Mouse (Mus musculus) heart, adult 2 months (tissue): ENCODE data around the gene Ndufs6. TPM values are rescaled to one million over a fixed set of nuclear protein-coding genes. Genes with fewer than 3 reads are reported as not detected.

ENCODE experiments used
- DNase-seq, 2 experiments: peaks; one replicate each; pipeline ENCODE4 v3.0.0; 2021
- H3K27ac ChIP-seq: fragments of 200-600 bp; 2 replicates; pipeline ENCODE4 v1.8.1; 2022
- H3K27me3 ChIP-seq: fragments of 200-500 bp; 2 replicates; pipeline ENCODE4 v1.6.1; 2012; ENCODE audit warnings: mild to moderate bottlenecking, low read length, inconsistent platforms, mixed read lengths; ENCODE audit not compliant: control insufficient read depth, insufficient read depth
- H3K36me3 ChIP-seq: fragments of 200-500 bp; 2 replicates; pipeline ENCODE4 v1.6.1; 2012; ENCODE audit warnings: low read length, inconsistent platforms; ENCODE audit not compliant: control insufficient read depth, insufficient read depth
- H3K4me1 ChIP-seq: fragments of 200-500 bp; 2 replicates; pipeline ENCODE4 v1.6.1; 2011; ENCODE audit warnings: low read length; ENCODE audit not compliant: control insufficient read depth, insufficient read depth
- H3K4me3 ChIP-seq: fragments of 200-600 bp; 2 replicates; pipeline ENCODE4 v1.8.1; 2022
- H3K79me2 ChIP-seq: fragments of 200-500 bp; replicated peaks from 2 replicates; pipeline ENCODE4 v1.6.1; 2012; ENCODE audit warnings: mild to moderate bottlenecking, inconsistent platforms, low read length, moderate library complexity, mixed read lengths; ENCODE audit not compliant: control insufficient read depth, insufficient read depth
- H3K9ac ChIP-seq: fragments of 200-500 bp; 2 replicates; pipeline ENCODE4 v1.6.1; 2012; ENCODE audit warnings: low read depth, mild to moderate bottlenecking, control low read depth, inconsistent platforms, low read length, mixed read lengths
- CTCF ChIP-seq: fragments of 200-600 bp; IDR thresholded peaks from 2 replicates; pipeline ENCODE4 v1.8.1; 2022; ENCODE audit warnings: antibody characterized with exemption, mild to moderate bottlenecking, moderate library complexity
- EP300 ChIP-seq: fragments of 200-500 bp; IDR thresholded peaks from 2 replicates; pipeline ENCODE4 v1.6.1; 2011; ENCODE audit warnings: low read depth, low read length, control low read depth; ENCODE audit not compliant: insufficient read depth
- POLR2A ChIP-seq: fragments of 200-500 bp; IDR thresholded peaks from 2 replicates; pipeline ENCODE4 v1.6.1; 2011; ENCODE audit warnings: mild to moderate bottlenecking, low read depth, low read length, control low read depth; ENCODE audit not compliant: insufficient read depth
- WGBS: fragments of 180-500 bp; shearing (Covaris S2); methylation state at CpG from one replicate; pipeline ENCODE4 v1.1.7; 2018; 5-methylcytosine and 5-hydroxymethylcytosine counted together
- intact Hi-C: fragments of 180-260 bp; cut with DNase I; formaldehyde crosslinking; loops from one replicate; pipeline ENCODE4 v1.15.1; 2025
- polyA plus RNA-seq: library from polyadenylated mRNA; depleted of rRNA; stranded (reverse); fragments of >200 nt; gene quantifications from 2 replicates; pipeline ENCODE4 v1.2.3, GENCODE M21; 2012; rRNA removed
- total RNA-seq, 2 experiments: library from RNA; stranded (reverse); gene quantifications; 2 replicates each; pipeline ENCODE4 v1.2.3; 2021

Gene Ndufs6
- total and polyA plus RNA-seq, 3 experiments = 494 to 1,284 (median 1,124) TPM

DNA sequence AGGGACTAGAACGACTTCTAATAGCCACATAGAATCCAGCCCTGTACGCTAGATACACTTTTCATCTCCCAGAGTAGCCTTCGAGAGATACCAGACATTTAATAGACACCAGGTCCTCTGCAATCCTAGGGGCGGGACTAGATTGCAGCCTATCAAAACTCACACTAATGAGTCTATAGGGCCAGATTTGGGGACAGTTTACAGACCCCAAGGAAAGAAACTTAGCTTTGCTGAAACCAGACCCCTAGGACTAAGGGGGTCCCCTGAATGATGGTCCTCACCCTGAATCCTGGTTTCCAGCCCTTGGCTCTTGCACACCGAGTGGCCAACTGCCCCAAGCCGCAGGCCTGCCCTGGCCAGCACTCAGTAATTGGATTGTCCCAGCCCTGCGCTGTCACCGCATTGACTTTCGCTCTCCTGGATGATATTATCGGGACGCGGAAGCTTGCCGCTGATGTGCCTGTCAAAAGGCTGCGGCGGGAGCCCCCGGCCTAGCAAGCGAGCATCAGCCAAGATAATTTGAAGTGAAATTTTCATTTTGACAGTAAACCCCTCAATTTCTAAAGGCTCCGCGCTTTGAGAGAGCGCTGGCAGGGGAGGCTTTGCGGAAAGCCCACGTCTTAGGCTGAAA, 57.8 kb downstream of the Ndufs6 start:
- Histone ChIP-seq H3K27ac (peak overlapping the region; percentile 86), H3K27me3 (peaks cover 4% of the 10 kb centered on the region), H3K9ac (peak overlapping the region; percentile 41; the same call in 1 of the 2 replicates), H3K36me3 (no peaks in the 10 kb centered on the region), H3K79me2 (no peaks in the 10 kb centered on the region), H3K4me1 (no peaks in the 10 kb centered on the region; the same call in 1 of the 2 replicates), H3K4me3 (peak overlapping the region; percentile 31)
- DNase-seq = peak; percentile 51 to 55
- WGBS = 7% methylated on average over 22 of the region's 22 CpGs
- TF ChIP-seq POLR2A = no peak
- no peak for TF ChIP-seq EP300
- TF ChIP-seq CTCF = no peak
- intact Hi-C loops = no loop called here

DNA sequence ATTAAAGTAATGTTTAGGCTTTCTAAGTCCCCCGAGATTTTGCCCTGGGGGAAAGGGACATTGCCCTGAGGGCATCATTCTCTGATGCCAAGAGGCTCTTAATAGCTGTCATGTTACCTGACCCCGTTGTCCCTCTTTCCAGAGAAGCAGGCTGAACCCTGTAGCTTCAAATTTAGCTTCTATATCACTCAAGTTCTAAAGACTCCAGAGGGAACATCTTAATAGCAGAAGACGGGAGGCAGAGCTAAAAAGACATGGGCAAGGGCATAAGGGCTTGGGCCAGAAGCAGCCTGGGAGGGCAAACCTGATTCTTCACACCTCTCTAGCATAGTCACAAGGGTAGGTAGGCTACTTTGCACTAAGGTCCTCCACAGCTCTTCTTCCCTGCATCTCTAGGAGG, 58.5 kb downstream of the Ndufs6 start:
- TF ChIP-seq POLR2A (no peak), EP300 (no peak), CTCF (no peak)
- peak overlapping the region; percentile 86 for H3K27ac ChIP-seq
- no peaks in the 10 kb centered on the region for H3K36me3 ChIP-seq
- WGBS = 16% methylated on average over 3 of the region's 3 CpGs
- peaks cover 4% of the 10 kb centered on the region for H3K27me3 ChIP-seq
- H3K79me2 ChIP-seq = no peaks in the 10 kb centered on the region
- intact Hi-C loops = no loop called here
- no peak for DNase-seq
- no peak overlapping the region for H3K9ac ChIP-seq
- H3K4me1 ChIP-seq = no peaks in the 10 kb centered on the region; the same call in 1 of the 2 replicates
- no peak overlapping the region for H3K4me3 ChIP-seq

Other genes starting within 250 kb of the Ndufs6 start
- gene Irx4, start 68.1 kb downstream of the Ndufs6 start, total RNA-seq = 10 to 100 TPM; 26.5 to 30.9 TPM
- gene Irx4, start 68.1 kb downstream of the Ndufs6 start, polyA plus RNA-seq = 15.6 and 19.8 TPM in 2 replicates
- 10 to 100 TPM; 53.3 to 57.8 TPM for gene Mrpl36, start within 50 bp of the Ndufs6 start, total RNA-seq
- gene Mrpl36, start within 50 bp of the Ndufs6 start, polyA plus RNA-seq = 75.4 and 81.8 TPM in 2 replicates
- gene Lpcat1, start 138.7 kb upstream of the Ndufs6 start, total RNA-seq = 10 to 100 TPM in 1 of 2 experiments, 1 to 10 TPM in 1; 7.5 to 13.1 TPM
- gene Lpcat1, start 138.7 kb upstream of the Ndufs6 start, polyA plus RNA-seq = 11.1 and 17.1 TPM in 2 replicates
- not detected for gene Slc6a3, start 208.2 kb upstream of the Ndufs6 start, total RNA-seq
- gene Slc6a3, start 208.2 kb upstream of the Ndufs6 start, polyA plus RNA-seq = not detected in 2 replicates